Mouse (Mus musculus): ENCODE results near the gene Hadha.

- TF ChIP-seq POLR2A (IDR thresholded peaks at IDR 0.05; ENCODE audit: borderline replicate concordance, extremely low read depth, low read depth, low read length) (no peak), CTCF (IDR thresholded peaks at IDR 0.05; ENCODE audit: insufficient read depth, low read length) (no peak)
Observed at GRCm38 (mm10) chr5:30105668-30106300, 49.2 kb downstream of the Hadha start, which contains the start of gene 3110082J24Rik.

Data from lung, adult 2 months (tissue).